Mouse (Mus musculus) C2C12 (cell line): ENCODE measurements around the gene Hoxa11. TPM values are rescaled to one million over a fixed set of nuclear protein-coding genes. Genes with fewer than 3 reads are reported as not detected.

Experiments used
- H3K27me3 ChIP-seq: one replicate; pipeline ENCODE4 v1.6.1; 2011; ENCODE audit not compliant: control insufficient read depth, insufficient read depth, insufficient read length
- H3K36me3 ChIP-seq: one replicate; pipeline ENCODE4 v1.6.1; 2011; ENCODE audit not compliant: control insufficient read depth, insufficient read depth
- H3K4me3 ChIP-seq: one replicate; pipeline ENCODE4 v1.5.1; 2011; ENCODE audit warnings: mild to moderate bottlenecking, control low read depth; ENCODE audit not compliant: poor library complexity, insufficient read depth, severe bottlenecking
- H3K79me2 ChIP-seq: one replicate; pipeline ENCODE4 v1.6.1; 2011; ENCODE audit not compliant: control insufficient read depth, insufficient read depth
- H3K79me3 ChIP-seq: one replicate; pipeline ENCODE4 v1.6.1; 2011; ENCODE audit warnings: low read depth, control low read depth
- H3ac ChIP-seq: one replicate; pipeline ENCODE3; 2011; ENCODE audit warnings: low read depth; ENCODE audit not compliant: control insufficient read depth, insufficient read length
- CEBPB ChIP-seq: IDR thresholded peaks from one replicate; pipeline ENCODE4 v1.6.1; 2011; ENCODE audit warnings: low read depth, mild to moderate bottlenecking, control low read depth, moderate library complexity
- CTCF ChIP-seq: IDR thresholded peaks from one replicate; pipeline ENCODE4 v1.5.1; 2011; ENCODE audit not compliant: control insufficient read depth, insufficient read depth, insufficient read length
- FOSL1 ChIP-seq: IDR thresholded peaks from one replicate; pipeline ENCODE4 v1.8.0; 2011; ENCODE audit warnings: mild to moderate bottlenecking, low read length; ENCODE audit not compliant: poor library complexity, insufficient read depth, severe bottlenecking
- MAX ChIP-seq: IDR thresholded peaks from one replicate; pipeline ENCODE4 v1.6.1; 2011; ENCODE audit warnings: mild to moderate bottlenecking, control low read depth
- MYOD1 ChIP-seq: IDR thresholded peaks from one replicate; pipeline ENCODE4 v1.6.1; 2011; ENCODE audit warnings: low read depth; ENCODE audit not compliant: control insufficient read depth, insufficient read length
- MYOG ChIP-seq: IDR thresholded peaks from one replicate; pipeline ENCODE4 v1.6.1; 2011; ENCODE audit not compliant: control insufficient read depth, insufficient read length; ENCODE audit errors: extremely low read depth
- USF1 ChIP-seq: IDR thresholded peaks from one replicate; pipeline ENCODE4 v1.6.1; 2011; ENCODE audit warnings: low read depth, mild to moderate bottlenecking, control low read depth, moderate library complexity
- polyA plus RNA-seq: library from polyadenylated mRNA; unstranded; fragments of >200 nt; fragmentation: generic; extraction: Trizol; gene quantifications from one replicate; pipeline ENCODE4 v1.2.1, GENCODE M21; 2012; ENCODE audit warnings: missing spikeins

Gene Hoxa11
- polyA plus RNA-seq, 1 experiment: 19.2 TPM

DNA sequence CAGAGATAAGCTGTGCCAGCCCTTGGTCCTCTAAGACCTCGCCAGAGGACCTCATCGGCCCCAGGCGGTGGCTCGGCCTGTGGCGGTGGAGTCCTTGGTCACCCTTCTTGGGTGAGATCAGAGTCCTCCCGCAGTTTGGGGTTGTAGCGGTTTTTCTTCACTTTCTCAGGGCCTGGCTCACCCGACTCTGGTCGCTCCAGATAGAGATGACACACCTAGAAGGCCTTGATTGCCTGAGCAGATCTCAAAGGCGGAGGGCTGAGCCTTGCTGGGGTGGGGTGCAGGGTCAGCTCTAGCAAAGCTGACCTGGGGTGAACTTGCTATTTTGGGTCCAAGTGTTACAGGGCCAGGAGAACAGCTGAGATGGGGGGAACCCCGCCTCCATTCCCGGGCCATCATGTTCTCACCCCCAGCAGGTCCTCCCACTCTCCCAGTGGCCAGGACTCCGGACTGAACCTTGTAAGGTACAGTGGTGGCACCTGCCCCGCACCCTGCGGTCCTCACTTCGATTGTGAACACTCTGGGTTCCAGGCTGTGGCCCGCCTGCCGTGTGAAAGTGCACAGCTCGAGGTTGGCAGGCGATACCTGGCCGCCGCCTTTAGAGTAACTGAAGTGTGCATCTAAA, 28.2 kb upstream of the Hoxa11 start:
- TF ChIP-seq MYOG (no peak), MYOD1 (no peak), MAX (no peak), CEBPB (no peak), USF1 (no peak), CTCF (no peak), FOSL1 (no peak)
- Histone ChIP-seq H3ac (no peak overlapping the region), H3K27me3 (no peaks in the 10 kb centered on the region), H3K79me2 (no peaks in the 10 kb centered on the region), H3K4me3 (no peak overlapping the region), H3K36me3 (no peaks in the 10 kb centered on the region), H3K79me3 (no peaks in the 10 kb centered on the region)

DNA sequence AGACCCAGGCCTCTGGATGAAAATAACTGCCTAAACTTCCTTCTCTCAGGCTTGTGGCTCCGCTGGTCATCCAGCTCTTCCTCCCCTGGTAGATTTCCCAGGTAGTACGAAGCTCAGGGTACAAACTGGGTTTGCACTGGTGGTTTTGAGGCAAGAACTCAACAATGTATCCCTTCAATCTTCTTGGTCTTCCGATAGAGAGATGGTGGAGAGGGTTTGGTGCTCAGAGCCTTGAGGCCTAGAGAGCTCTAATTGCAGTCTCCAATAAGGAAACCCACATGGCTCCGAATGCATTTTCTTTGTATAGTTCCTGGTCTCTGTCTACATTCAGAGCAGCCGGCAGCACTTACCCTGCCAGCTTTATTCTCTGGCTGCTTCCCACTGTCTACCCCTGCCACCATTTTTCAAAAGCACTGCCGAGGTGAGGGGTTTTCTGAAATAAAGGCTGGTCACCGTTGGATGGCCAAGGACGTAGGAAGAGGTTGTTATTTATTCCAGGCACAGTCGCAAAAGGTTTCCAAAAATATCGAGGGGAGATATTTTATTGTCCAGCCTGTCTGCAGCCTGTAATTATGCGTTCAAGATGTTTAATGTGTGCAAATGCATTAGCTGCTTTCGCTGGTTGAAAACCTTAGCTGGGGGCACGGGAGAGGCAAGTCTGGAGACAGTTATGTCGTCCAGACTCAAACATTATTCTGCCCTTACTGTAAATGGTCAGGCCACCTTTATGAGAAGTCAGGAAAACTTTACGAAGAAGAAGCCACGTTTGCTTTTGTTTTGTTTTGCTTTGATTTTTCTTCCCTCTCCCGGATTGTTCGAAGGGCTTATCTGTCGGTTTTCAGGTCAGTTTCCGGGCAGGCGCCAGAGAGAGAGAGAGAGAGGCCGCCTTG, 27.4 kb upstream of the Hoxa11 start:
- Histone ChIP-seq H3K79me2 (no peaks in the 10 kb centered on the region), H3K79me3 (no peaks in the 10 kb centered on the region), H3K4me3 (no peak overlapping the region), H3K27me3 (no peaks in the 10 kb centered on the region), H3K36me3 (no peaks in the 10 kb centered on the region), H3ac (no peak overlapping the region)
- TF ChIP-seq MAX: no peak
- no peak for TF ChIP-seq MYOG
- no peak for TF ChIP-seq FOSL1
- no peak for TF ChIP-seq MYOD1
- TF ChIP-seq CEBPB: no peak
- TF ChIP-seq USF1: no peak
- no peak for TF ChIP-seq CTCF

DNA sequence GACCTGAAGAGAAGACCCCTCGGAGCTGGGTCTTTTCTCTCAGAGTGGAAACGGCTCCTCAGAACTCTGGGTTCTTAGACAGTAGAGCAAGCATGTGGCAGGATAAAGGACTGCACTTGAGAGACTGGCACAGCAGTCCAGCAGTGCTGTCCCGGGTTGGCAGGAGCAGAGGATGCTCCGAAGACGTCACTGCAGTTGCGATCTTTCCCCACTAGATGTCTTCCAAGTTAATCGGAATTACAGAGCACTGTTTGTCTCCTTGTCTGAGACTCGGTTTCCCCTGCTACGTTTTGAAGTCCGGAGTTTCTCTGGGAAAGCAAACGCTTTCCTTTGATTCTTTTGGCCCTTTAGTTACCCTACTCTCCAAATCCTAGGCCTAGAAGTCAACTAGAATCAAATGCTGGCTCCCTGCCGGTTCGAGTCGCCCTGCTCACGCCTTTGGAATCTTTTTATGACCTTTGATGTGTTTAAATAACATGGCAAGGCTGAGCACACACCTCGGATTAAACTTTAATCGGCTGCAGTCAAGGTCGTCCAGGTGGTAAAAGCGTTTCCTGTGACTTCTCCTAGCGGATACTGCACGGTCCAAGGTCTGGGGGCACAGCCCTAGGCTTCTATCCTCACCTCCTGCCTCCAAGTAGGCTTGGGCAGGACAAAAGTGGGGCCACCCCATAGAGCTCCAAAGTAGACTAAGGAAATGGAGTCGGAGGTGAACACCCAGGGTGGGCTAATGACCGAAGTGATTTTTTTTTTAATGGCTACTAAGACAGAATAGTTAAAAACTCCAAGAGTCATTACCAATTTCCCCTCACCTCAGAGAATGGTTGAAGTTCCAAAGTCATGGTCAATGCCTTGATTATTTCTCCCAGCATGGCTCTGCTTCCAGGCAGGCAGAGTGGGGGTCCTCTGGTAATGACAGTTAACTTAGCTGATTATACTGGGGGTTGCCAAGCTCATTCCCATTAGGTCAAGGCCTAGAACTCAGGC, 25.2 kb upstream of the Hoxa11 start:
- H3K79me3 ChIP-seq: no peaks in the 10 kb centered on the region
- H3K79me2 ChIP-seq: no peaks in the 10 kb centered on the region
- H3K27me3 ChIP-seq: no peaks in the 10 kb centered on the region
- no peak overlapping the region for H3ac ChIP-seq
- TF ChIP-seq CTCF: peak; percentile 64
- no peak for TF ChIP-seq USF1
- no peak overlapping the region for H3K4me3 ChIP-seq
- H3K36me3 ChIP-seq: no peaks in the 10 kb centered on the region

DNA sequence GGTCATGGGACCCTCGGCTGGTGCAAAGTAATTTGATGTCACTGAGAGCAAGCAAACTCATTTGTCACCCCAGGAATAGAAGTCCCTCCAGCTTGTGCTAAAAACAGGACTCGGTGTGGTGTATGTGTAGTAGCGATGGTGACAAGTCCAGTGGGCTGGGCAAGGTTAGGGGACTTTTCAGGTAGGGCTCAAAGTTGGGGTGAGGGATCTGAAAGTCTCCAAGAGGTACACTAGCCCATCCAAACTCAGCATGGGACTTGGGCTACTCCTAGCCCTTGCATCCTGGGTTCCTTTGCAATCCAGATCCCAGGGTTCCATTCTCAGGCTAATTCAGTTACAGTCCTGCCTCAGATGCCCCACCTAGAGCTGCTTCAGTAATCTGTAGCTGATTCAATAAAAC, 23.1 kb upstream of the Hoxa11 start:
- Histone ChIP-seq H3K36me3 (no peaks in the 10 kb centered on the region), H3K79me3 (no peaks in the 10 kb centered on the region), H3K27me3 (no peaks in the 10 kb centered on the region), H3K79me2 (no peaks in the 10 kb centered on the region), H3K4me3 (no peak overlapping the region), H3ac (no peak overlapping the region)
- TF ChIP-seq MYOG (no peak), MAX (no peak)

- no peaks in the 10 kb centered on the region for H3K79me2 ChIP-seq
- no peaks in the 10 kb centered on the region for H3K27me3 ChIP-seq
- no peaks in the 10 kb centered on the region for H3K36me3 ChIP-seq
- no peak overlapping the region for H3K4me3 ChIP-seq
- TF ChIP-seq MYOG (no peak), USF1 (no peak), CEBPB (no peak), MYOD1 (no peak), FOSL1 (no peak), MAX (no peak), CTCF (no peak)
- no peak overlapping the region for H3ac ChIP-seq
- H3K79me3 ChIP-seq: no peaks in the 10 kb centered on the region
Observed at GRCm38 (mm10) chr6:52268341-52268740, 22.7 kb upstream of the Hoxa11 start.
